Mouse (Mus musculus) c-Kit-positive CD71-positive TER-119-positive erythroid progenitor cells, embryonic 14.5 days (primary cell): ENCODE results near the gene Wnk2.
"Not testable (repeated sequence)": the region's sequence is repeated elsewhere in the genome, so short reads cannot be mapped to it uniquely, and the experiment has no call there.

Source experiments
- DNase-seq: peaks from one replicate; pipeline ENCODE4 v3.0.0-alpha.2; 2013; ENCODE audit warnings: low spot score

The Wnk2 gene

DNA sequence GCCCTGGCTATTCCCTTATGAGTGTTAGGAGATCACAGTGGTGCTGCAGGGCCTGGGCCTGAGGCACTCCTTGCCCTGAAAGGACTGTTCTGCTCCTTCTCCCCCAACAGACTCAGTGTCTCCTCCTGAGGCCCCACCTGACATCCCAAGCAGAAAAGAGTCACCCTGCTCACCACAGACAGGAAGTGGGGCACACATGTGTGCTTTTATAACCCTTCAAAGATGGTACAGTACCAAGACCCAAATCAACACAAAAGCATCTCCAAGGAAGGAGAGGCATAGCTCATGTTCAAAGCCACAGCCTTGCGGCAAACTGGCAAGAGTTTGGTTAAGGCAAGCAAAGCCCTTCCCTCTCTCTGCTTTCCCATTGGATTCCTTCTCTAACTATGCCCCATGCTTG is 57.6 kb downstream of the Wnk2 start:
- no peak for DNase-seq

DNA sequence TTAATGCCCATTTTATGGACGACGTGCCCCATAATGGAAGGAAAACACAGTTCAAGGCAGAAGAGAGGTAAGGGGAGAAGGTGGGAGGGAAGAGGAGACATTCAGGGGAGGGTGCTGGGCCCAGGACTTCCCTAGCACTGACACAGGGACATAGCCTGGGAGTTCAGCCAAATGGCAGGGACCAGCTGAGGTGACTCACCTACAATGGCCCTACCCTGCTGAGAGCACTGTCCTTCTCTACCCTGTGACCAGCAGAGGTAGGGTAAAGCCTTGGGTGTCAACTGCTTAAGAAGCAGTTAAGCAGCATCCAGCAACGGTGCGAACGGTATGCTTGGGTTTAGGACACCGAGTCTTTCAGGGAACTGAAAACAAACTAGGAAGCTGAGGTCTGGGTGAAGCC is 58.9 kb downstream of the Wnk2 start:
- no peak for DNase-seq

DNA sequence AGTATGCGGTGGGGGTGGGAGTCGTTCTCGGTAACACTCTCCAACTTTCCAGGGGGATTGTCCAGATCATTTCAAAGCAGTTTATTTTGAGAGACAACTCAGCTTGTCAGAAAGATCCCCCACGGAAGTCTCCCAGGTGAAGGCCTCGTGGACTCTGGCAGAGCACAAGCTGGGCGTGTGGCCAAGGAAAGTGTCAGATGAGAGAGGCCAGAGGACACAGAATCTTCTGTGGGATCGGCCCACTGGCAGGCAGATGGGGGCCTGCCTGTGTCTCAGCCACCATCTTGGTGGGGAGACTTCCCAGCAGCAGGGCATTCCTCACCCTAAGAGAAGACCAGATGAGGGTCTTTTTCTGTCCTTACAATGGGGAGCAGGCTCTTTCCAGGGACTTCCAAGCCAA is 60.4 kb downstream of the Wnk2 start:
- no peak for DNase-seq

DNA sequence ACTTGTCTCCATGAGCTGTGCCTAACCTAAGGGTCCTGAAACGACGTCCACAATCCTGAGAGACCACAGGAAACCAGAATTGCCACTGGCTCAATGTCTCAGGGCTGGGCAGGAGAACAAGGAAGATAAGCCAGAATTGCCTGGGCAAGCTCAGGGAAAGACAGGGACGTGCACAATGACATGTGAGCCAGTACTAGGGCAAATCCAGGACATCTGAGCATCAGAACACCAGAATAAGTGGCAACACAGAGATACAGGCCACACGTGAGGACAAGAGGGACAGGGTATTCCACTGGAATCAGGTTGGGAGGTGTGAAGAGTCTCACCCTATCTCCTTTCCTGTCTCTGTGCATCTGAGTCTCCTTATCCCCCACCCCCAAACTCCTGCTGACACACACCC is 61.4 kb downstream of the Wnk2 start:
- no peak for DNase-seq

DNA sequence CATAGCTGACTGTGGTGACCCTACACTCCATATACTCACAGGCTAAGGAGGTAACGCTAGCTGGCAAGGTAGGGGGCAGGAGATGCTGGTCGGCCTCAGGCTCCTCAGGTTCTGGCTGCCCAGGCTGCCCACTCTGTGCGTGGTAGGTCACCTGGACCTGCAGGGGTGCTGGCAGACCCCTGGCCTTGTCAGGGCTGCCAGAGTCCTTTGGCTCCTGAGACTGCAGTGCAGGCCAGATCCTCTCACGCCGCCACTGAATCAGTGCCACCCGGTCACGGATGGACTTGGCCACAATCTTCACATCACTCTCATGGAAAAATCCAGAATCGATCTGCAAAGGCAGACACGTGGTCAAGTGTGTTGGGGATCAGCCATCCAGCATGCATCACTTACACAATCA is 62.6 kb downstream of the Wnk2 start:
- no peak for DNase-seq

DNA sequence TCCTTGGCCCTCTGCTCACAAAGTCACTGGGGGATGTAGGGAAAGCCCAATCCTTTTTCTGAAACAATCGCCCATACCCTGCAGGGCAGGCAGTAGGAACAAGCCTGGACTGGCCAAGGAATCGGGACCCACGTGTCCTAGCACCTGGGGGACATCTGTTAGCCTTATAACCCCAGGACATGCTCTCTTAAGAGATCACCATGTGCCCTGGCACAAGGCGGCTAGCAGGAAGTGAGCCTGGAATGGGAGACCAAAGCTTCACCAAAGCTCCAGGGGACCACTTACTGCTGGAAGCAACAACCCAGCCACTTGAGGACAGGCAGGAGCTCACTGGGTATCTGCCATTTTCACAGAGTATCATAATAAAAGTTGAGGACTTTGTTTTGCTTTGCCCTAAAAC is 63.0 kb downstream of the Wnk2 start:
- no peak for DNase-seq

DNA sequence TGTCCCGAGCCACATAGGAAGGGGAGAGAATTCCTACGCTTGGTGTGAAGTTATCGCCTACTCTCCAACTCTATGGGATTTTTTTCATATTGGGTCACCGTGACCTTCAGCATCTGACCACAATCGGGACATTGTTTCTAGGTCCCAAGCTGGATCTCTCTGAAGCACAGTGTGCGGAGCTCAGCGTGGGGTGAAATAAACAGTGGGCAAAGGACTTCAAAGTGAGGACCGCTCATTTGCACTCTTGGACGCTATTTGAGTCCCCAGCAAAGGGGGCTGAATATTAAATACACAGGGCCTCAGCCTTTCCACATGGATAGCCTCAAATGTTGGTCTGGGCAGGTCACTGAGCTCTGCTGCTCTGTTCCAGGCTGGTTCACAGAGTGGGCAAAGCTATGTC is 63.9 kb downstream of the Wnk2 start:
- DNase-seq = no peak

DNA sequence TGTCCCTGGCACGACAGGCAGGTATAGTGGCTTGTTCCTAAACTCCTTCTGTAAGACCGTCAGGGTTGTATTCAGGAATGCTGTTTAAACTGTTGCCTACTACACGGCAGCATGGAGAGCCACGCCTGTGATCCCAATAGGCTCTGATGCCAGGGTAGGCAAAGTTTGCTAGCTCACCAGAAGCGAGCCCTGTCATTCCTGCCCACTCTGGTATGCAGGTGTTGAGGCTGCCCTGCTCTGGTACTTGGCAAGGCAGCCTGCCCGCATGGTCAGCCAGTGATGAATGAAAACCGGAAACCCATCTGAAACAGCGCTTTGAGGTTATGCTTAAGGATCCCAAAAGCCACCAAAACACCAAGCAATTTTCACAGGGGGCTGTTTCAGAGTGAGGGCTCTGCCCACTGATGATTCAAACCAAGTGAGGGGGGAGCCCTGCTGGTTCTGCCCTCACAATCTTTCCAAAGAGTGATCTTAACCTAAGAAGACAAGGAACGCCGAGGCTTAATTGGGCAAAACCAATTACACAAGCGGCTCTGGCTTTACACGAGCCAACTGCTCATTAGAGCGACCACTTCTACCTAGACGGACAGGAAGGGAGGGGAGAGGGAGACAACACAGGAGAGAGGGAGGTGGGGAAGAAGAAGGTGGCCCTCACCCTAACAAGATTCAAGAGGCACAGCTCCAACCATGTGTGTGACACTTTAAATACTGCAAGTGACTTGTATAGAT is 65.5 kb downstream of the Wnk2 start:
- no peak for DNase-seq

DNA sequence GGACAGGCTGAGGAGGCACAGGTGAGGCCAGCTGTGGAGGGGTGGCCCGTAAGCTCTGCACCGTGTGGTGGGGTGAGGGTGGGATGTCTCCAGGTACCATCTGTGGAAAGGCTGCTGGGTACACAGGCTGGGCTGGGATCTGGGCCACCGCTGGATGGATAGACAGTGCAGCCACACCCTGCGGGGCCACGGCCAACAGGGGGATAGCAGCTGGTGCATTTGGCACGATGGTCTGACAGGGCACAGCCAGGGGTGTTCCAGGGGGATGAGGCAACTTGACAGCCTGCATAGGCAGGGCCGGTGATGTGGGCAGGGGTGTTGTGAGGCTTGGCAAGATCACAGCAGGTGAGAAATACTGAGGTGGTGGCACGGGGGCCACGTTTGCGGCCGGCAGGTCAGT is 71.6 kb downstream of the Wnk2 start:
- DNase-seq = no peak

DNA sequence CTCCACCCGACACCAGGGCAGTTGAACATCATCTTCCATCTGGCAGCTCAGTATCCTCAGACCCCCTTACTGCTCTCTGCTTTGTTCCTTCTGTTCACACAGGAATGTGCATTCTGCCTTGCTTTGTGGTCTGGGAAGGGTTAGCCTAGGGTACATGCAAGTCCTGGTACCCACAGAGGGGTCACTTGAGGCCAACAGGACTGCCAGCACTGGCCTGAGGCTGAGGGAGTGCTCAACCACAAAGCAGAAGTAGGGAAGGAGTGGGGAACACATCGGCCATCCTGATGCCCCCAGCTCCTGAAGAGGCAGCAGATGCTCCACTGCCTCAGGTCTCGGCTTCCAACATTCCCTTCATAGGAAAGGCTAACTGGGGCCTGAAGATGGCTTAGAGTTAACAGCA is 72.4 kb downstream of the Wnk2 start:
- DNase-seq = no peak

DNA sequence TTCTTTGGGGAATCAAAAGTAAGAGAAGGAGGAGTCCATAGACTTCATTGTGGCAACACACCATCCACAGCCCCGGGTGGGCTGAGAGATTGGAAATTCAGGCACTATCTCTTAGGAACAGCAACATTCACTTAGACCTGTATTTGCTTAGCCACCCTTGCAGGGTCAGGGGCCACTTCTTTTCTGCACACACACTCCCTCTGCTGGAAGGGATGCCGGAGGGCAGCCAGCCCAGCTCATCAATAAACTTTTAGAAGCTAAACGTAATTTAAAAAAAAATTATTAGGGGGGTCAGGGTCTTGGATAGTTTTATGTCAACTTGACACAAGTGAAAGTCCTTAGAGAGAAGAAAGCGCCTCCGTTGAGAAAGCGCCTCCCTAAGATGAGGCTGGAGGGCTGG is 74.5 kb downstream of the Wnk2 start:
- DNase-seq = no peak

DNA sequence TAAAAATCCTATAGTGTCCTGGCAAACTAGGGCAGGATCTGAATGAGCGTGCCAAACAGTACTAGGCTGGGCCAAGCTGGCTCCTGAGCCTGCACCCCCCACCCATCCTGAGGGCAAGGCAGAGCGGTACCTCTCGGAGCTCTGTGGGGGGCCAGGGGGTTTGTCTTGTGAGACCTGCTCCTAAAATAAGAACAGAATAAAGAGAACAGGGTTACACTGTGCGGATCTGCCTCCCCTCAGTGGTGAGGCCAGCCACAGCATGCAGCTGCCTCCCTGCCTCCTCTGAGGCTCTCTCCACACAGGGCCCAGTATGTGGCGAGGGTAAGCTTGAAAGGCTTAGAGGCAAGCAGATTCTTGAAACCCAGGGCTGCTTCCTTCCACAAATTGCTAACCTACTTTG is 76.0 kb downstream of the Wnk2 start:
- no peak for DNase-seq

DNA sequence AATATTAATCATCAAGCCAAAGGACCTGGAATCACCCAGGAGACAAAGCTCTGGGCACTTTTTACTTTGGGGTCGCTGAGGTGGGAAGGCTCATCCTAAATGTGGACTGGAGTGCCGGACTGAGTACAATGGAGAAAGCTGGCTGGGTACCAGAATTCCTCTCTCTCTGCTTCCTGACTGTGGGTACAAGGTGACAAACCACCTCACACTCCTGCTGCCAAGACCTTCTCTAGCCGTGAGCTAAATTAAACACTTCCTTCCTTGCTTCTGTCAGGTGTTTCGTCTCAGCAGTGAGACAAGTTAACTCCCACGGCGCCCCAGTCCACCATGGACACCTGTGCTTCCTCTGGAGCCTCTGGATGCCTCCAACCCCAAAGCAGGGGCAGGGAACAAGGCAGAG is 77.8 kb downstream of the Wnk2 start:
- no peak for DNase-seq

DNA sequence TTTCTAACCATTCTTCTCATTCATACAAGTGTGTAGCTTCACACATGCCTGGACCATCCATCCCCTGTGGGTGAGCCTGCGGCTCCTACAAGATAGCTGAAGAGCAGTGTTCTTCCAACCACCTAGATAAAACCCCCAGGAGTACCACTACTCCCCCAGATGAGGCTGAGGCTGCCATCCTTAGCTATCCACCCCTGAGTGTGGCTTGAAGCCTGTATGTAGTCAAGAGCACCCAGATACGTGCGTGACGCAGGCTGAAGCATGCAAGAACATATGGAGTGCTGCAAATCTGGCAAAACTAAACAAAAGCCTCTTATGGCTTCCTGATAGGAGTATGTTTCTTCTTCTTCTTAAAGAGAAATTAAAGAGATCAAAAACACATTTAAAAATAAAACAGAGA is 78.4 kb downstream of the Wnk2 start:
- no peak for DNase-seq

DNA sequence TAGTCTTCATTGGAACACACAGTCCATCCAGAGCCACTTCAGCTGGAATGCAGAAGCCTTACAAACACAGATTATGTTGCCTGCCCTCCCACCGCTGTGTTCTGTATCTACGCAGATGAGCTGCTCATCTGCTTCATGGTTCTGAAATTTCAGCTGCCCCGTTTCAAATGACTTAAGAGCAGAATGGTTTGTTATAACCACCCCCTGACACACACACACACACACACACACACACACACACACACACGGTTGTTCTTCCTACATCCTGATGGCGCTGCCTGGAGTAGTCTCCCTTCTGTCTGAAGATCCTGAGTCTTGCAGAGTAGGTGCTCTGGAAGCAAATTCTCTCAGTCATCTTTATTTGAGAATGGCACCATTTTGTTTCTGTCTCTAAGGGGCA is 83.6 kb downstream of the Wnk2 start:
- DNase-seq = no peak

DNA sequence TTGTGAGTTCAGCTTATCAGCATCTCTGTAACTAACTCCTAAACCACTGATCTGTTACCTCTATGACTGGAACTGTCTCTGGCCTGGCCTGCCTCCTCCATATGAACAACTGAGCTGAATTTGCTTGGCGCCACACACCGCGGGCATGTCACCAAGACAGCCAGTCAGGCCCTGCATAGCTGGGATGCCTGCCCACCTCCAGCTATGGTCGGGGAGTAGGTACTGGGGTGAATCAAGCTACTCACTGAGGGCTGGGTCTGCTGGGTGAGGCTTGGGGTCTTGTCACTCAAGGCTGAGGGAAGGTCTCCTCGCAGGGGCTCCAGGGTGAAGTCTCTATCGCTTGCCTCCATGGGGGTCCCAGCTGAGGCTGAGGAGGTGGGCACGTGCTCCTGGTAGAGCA is 87.4 kb downstream of the Wnk2 start:
- no peak for DNase-seq

DNA sequence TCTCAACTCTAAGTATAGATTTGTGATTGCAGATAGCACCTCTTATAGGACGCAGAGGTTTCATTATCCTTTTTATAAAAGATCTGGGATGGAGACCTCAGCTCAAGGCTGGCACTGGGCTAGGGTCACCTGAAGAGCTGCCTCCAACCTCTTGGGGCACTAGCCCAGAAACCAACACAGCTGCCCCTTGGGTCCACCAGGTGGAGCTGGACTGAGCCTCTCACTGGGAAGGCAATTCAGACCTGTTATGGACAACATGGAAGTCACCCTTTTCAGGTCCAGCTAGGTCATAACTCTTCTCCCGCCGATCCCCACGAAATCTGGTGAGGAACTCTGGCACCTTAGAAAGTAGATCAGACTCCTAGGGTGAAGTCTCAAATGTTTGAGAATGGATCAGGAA is 89.3 kb downstream of the Wnk2 start:
- no peak for DNase-seq

DNA sequence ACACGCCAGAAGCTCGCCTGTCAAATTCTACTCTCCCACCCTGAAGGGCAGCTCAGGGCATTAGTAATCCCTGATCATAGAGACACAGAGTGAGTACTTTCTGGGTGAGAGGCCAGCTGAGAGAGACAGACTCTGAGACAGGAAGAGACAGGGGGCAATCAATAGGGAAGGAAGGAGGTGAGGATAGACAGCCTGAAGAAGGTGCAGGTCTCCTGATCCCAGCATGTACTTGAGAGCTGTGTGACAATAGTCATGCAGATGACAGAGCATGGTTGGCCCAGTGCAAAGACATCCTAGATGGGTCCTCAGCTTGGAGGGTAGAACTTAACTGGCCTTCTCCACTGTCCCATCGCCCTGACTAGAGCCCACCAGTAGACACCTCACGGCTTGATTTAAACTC is 91.5 kb downstream of the Wnk2 start:
- DNase-seq = no peak

DNA sequence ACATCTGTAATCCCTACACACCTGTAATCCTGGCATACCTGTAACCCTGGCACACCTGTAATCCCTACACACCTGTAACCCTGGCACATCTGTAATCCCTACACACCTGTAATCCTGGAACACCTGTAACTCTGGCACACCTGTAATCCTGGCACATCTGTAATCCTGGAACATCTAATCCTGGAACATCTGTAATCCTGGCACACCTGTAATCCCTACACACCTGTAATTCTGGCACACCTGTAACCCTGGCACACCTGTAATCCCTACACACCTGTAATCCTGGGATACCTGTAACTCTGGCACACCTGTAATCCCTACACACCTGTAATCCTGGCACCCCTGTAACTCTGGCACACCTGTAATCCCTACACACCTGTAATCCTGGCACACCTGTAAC is 93.1 kb downstream of the Wnk2 start:
- DNase-seq = not testable (repeated sequence)

DNA sequence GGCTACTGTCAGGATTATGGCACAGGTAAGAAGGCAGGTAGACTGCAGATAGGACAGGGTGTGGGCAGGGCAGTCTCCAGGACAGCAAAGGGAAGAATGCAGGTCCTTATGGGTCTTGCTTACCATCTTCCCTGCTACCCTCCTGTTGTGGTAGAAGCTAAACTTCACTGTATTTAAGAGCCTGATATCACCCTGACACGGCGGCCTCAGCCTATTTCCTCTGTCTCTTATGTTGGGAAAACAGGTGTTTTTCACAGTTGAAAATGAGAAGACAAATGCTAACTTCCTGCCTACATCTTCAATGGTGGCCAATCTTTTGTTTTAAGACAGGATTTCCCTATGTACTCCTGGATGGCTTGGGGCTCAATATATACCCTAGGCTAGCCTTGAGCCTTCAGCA is 94.5 kb downstream of the Wnk2 start:
- no peak for DNase-seq

DNA sequence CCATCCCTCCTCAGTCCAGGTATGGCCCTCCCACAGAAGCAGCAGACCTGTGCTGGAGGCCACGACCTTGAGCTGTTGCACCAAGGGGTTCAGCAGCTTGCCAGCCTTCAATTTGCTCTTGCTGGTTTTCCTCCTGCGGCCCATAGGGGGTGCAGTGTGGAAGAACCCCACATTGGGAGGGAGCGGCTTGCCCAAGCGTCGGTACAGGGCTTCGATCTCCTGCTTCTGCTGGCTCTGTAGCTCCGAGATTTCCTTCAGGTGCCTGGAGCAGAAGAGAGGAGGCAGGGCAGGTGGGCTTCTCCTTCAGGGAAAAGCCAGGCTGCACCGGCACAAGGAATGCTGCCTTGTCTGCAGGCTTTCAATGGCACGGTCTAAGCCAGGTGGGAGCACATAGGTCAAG is 95.3 kb downstream of the Wnk2 start:
- DNase-seq = no peak

DNA sequence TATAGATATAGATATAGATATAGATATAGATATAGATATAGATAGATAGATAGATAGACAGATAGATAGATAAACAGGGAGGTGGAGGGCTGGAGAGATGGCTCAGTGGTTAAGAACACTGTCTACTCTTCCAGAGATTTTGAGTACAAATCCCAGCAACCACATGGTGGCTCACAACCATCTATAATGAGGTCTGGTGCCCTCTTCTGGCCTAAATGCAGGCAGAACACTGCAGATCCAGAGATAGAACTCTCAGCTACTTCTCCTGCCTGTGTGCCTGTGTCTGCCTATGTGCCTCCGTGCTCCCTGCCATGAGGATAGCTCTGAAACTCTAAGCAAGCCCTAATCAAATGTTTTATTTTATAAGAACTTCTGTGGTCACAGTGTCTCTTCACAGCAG is 100.4 kb downstream of the Wnk2 start:
- no peak for DNase-seq

DNA sequence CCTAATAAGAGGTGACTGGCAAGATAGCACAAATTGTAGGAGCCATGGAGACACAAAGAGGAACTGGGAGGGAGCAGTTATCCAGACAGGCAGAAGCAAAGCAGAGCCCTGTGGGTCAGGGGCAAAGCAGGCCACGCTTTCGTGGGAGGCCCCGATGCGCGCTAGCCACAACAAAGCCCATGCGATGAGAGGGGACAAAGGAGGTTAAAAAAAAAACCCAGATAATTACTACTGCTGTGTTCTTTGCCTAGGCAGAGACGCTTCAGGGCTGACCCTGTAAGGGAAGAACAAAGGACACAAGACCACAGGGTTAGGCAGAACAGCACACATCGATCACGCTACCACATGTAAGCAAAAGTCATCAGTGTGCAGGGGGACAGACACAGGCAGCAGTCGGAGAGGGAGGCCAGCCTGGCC is 103.7 kb downstream of the Wnk2 start:
- DNase-seq = no peak

DNA sequence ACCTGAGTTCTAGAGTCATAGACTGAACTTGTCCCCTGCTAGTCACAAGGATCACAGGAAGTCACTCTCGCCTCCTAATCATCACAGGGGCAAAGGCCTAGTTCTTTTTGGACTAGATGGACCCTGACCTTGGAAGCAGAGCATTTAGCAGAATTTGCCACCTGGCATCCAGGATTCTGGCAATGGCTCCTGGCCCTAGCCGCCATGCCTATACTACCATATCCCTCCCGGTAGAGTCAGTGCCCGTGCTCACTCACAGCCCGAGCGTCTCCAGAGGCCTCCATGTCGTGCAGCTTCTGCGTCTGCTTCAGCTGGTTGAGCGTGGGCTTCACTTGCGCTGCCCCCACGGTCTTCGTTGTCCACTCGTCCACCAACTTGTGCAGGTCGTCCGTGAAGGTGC is 105.4 kb downstream of the Wnk2 start:
- DNase-seq = no peak
